Mouse (Mus musculus): ENCODE data around the gene Ric3. TPM values are rescaled to one million over a fixed set of nuclear protein-coding genes. Genes with fewer than 3 reads are reported as not detected.

Gene Ric3
- polyA plus RNA-seq, 2 experiments: 3.2 to 4.7 TPM

- Histone ChIP-seq H3K9me3 (ENCODE audit: control insufficient read depth, low read length) (no peaks in the 10 kb centered on the region), H3K9ac (ENCODE audit: low read depth, low read length, severe bottlenecking) (peak overlapping the region; percentile 41), H3K4me2 (replicated peaks; ENCODE audit: low read depth, low read length, severe bottlenecking) (peak overlapping the region; percentile 62), H3K27me3 (ENCODE audit: control insufficient read depth, insufficient read depth, low read length) (peaks cover 16% of the 10 kb centered on the region), H3K27ac (replicated peaks; ENCODE audit: low read depth, low read length) (no peak overlapping the region), H3K4me3 (replicated peaks; ENCODE audit: low read length) (peak overlapping the region; percentile 47), H3K36me3 (ENCODE audit: control insufficient read depth, insufficient read depth, low read length) (no peaks in the 10 kb centered on the region), H3K4me1 (ENCODE audit: control insufficient read depth, insufficient read depth, low read length) (no peaks in the 10 kb centered on the region)
- WGBS: 24% methylated on average over 11 of the region's 12 CpGs
- peak; percentile 59 for DNase-seq (ENCODE audit: low spot score)
- no peak for ATAC-seq (ENCODE audit: low FRiP score, low read depth)
- no peak for TF ChIP-seq POLR2A (IDR thresholded peaks at IDR 0.05; ENCODE audit: borderline replicate concordance, extremely low read depth, insufficient read depth, insufficient read length)
Measured at GRCm38 (mm10) chr7:109082269-109083112, 640 bp downstream of the Ric3 start.

- no peak overlapping the region for H3K4me3 ChIP-seq (replicated peaks; ENCODE audit: low read length)
- no peak overlapping the region for H3K4me2 ChIP-seq (replicated peaks; ENCODE audit: low read depth, low read length, severe bottlenecking)
- WGBS: 61% methylated on average over 5 of the region's 5 CpGs
- H3K36me3 ChIP-seq (ENCODE audit: control insufficient read depth, insufficient read depth, low read length): no peaks in the 10 kb centered on the region
- no peak overlapping the region for H3K27ac ChIP-seq (replicated peaks; ENCODE audit: low read depth, low read length)
- H3K9me3 ChIP-seq (ENCODE audit: control insufficient read depth, low read length): no peaks in the 10 kb centered on the region
- ATAC-seq (ENCODE audit: low FRiP score, low read depth) (no peak), DNase-seq (ENCODE audit: low spot score) (no peak)
- H3K27me3 ChIP-seq (ENCODE audit: control insufficient read depth, insufficient read depth, low read length): no peaks in the 10 kb centered on the region
- no peaks in the 10 kb centered on the region for H3K4me1 ChIP-seq (ENCODE audit: control insufficient read depth, insufficient read depth, low read length)
- H3K9ac ChIP-seq (ENCODE audit: low read depth, low read length, severe bottlenecking): no peak overlapping the region
- no peak for TF ChIP-seq POLR2A (IDR thresholded peaks at IDR 0.05; ENCODE audit: borderline replicate concordance, extremely low read depth, insufficient read depth, insufficient read length)
Measured at GRCm38 (mm10) chr7:109072326-109072725, 10.8 kb downstream of the Ric3 start.

GRCm38 (mm10) chr7:109069641-109070040 is 13.5 kb downstream of the Ric3 start:
- no peaks in the 10 kb centered on the region for H3K9me3 ChIP-seq (ENCODE audit: control insufficient read depth, low read length)
- DNase-seq (ENCODE audit: low spot score): no peak
- H3K4me3 ChIP-seq (replicated peaks; ENCODE audit: low read length): no peak overlapping the region
- TF ChIP-seq POLR2A (IDR thresholded peaks at IDR 0.05; ENCODE audit: borderline replicate concordance, extremely low read depth, insufficient read depth, insufficient read length): no peak
- ATAC-seq (ENCODE audit: low FRiP score, low read depth): no peak
- H3K4me2 ChIP-seq (replicated peaks; ENCODE audit: low read depth, low read length, severe bottlenecking): no peak overlapping the region
- 76% methylated on average over 4 of the region's 4 CpGs for WGBS
- no peak overlapping the region for H3K27ac ChIP-seq (replicated peaks; ENCODE audit: low read depth, low read length)
- H3K27me3 ChIP-seq (ENCODE audit: control insufficient read depth, insufficient read depth, low read length): no peaks in the 10 kb centered on the region
- no peaks in the 10 kb centered on the region for H3K36me3 ChIP-seq (ENCODE audit: control insufficient read depth, insufficient read depth, low read length)
- H3K4me1 ChIP-seq (ENCODE audit: control insufficient read depth, insufficient read depth, low read length): no peaks in the 10 kb centered on the region
- no peak overlapping the region for H3K9ac ChIP-seq (ENCODE audit: low read depth, low read length, severe bottlenecking)

- TF ChIP-seq POLR2A (IDR thresholded peaks at IDR 0.05; ENCODE audit: borderline replicate concordance, extremely low read depth, insufficient read depth, insufficient read length): no peak
- WGBS: 84% methylated on average over 4 of the region's 4 CpGs
- no peaks in the 10 kb centered on the region for H3K36me3 ChIP-seq (ENCODE audit: control insufficient read depth, insufficient read depth, low read length)
- no peak overlapping the region for H3K4me2 ChIP-seq (replicated peaks; ENCODE audit: low read depth, low read length, severe bottlenecking)
- no peaks in the 10 kb centered on the region for H3K9me3 ChIP-seq (ENCODE audit: control insufficient read depth, low read length)
- ATAC-seq (ENCODE audit: low FRiP score, low read depth): no peak
- DNase-seq (ENCODE audit: low spot score): no peak
- no peak overlapping the region for H3K4me3 ChIP-seq (replicated peaks; ENCODE audit: low read length)
- H3K4me1 ChIP-seq (ENCODE audit: control insufficient read depth, insufficient read depth, low read length): no peaks in the 10 kb centered on the region
- H3K27me3 ChIP-seq (ENCODE audit: control insufficient read depth, insufficient read depth, low read length): no peaks in the 10 kb centered on the region
- H3K9ac ChIP-seq (ENCODE audit: low read depth, low read length, severe bottlenecking): no peak overlapping the region
- H3K27ac ChIP-seq (replicated peaks; ENCODE audit: low read depth, low read length): no peak overlapping the region
Measured at GRCm38 (mm10) chr7:109059536-109059935, 23.6 kb downstream of the Ric3 start.

- H3K9me3 ChIP-seq (ENCODE audit: control insufficient read depth, low read length): no peaks in the 10 kb centered on the region
- TF ChIP-seq POLR2A (IDR thresholded peaks at IDR 0.05; ENCODE audit: borderline replicate concordance, extremely low read depth, insufficient read depth, insufficient read length): no peak
- no peaks in the 10 kb centered on the region for H3K4me1 ChIP-seq (ENCODE audit: control insufficient read depth, insufficient read depth, low read length)
- DNase-seq (ENCODE audit: low spot score) (no peak), ATAC-seq (ENCODE audit: low FRiP score, low read depth) (no peak)
- no peak overlapping the region for H3K9ac ChIP-seq (ENCODE audit: low read depth, low read length, severe bottlenecking)
- no peak overlapping the region for H3K27ac ChIP-seq (replicated peaks; ENCODE audit: low read depth, low read length)
- no peak overlapping the region for H3K4me2 ChIP-seq (replicated peaks; ENCODE audit: low read depth, low read length, severe bottlenecking)
- no peaks in the 10 kb centered on the region for H3K36me3 ChIP-seq (ENCODE audit: control insufficient read depth, insufficient read depth, low read length)
- H3K27me3 ChIP-seq (ENCODE audit: control insufficient read depth, insufficient read depth, low read length): no peaks in the 10 kb centered on the region
- no peak overlapping the region for H3K4me3 ChIP-seq (replicated peaks; ENCODE audit: low read length)
- WGBS: 86% methylated on average over 1 of the region's 1 CpGs
Measured at GRCm38 (mm10) chr7:109050831-109051230, 32.3 kb downstream of the Ric3 start.

All from limb, embryonic 14.5 days (tissue).